Mouse (Mus musculus): Measurements from ENCODE around the gene Kcnj6. TPM values are rescaled to one million over a fixed set of nuclear protein-coding genes. Genes with fewer than 3 reads are reported as not detected.

The Kcnj6 gene
- polyA plus RNA-seq, 1 experiment from 2014 or later: 0.19 TPM

GRCm38 (mm10) chr16:94872614-94873272 lies 124.8 kb downstream of the Kcnj6 start:
- Histone ChIP-seq H3K9ac (ENCODE audit: low read length) (no peak overlapping the region), H3K36me3 (ENCODE audit: control insufficient read depth, insufficient read depth, low read length) (no peaks in the 10 kb centered on the region), H3K4me2 (ENCODE audit: low read depth, low read length) (no peak overlapping the region), H3K27ac (ENCODE audit: low read length) (no peak overlapping the region), H3K4me3 (replicated peaks; ENCODE audit: low read length) (no peak overlapping the region), H3K27me3 (ENCODE audit: control insufficient read depth, insufficient read depth, low read length) (no peaks in the 10 kb centered on the region), H3K9me3 (replicated peaks; ENCODE audit: control insufficient read depth, low read length) (no peaks in the 10 kb centered on the region), H3K4me1 (ENCODE audit: control insufficient read depth, insufficient read depth, low read length) (no peaks in the 10 kb centered on the region)
- ATAC-seq (ENCODE audit: insufficient read depth, low FRiP score): no peak
- 47% methylated on average over 9 of the region's 9 CpGs for WGBS

- 87% methylated on average over 5 of the region's 5 CpGs for WGBS
- Histone ChIP-seq H3K9ac (ENCODE audit: low read length) (no peak overlapping the region), H3K4me3 (replicated peaks; ENCODE audit: low read length) (no peak overlapping the region), H3K4me1 (ENCODE audit: control insufficient read depth, insufficient read depth, low read length) (no peaks in the 10 kb centered on the region), H3K36me3 (ENCODE audit: control insufficient read depth, insufficient read depth, low read length) (no peaks in the 10 kb centered on the region), H3K9me3 (replicated peaks; ENCODE audit: control insufficient read depth, low read length) (no peaks in the 10 kb centered on the region), H3K4me2 (ENCODE audit: low read depth, low read length) (no peak overlapping the region), H3K27ac (ENCODE audit: low read length) (no peak overlapping the region), H3K27me3 (ENCODE audit: control insufficient read depth, insufficient read depth, low read length) (no peaks in the 10 kb centered on the region)
- no peak for ATAC-seq (ENCODE audit: insufficient read depth, low FRiP score)
Measured at GRCm38 (mm10) chr16:94868354-94868753, 129.1 kb downstream of the Kcnj6 start.

- peak; percentile 64; the same call in 1 of the 2 replicates for ATAC-seq (ENCODE audit: insufficient read depth, low FRiP score)
- no peaks in the 10 kb centered on the region for H3K27me3 ChIP-seq (ENCODE audit: control insufficient read depth, insufficient read depth, low read length)
- H3K9ac ChIP-seq (ENCODE audit: low read length): no peak overlapping the region
- no peaks in the 10 kb centered on the region for H3K4me1 ChIP-seq (ENCODE audit: control insufficient read depth, insufficient read depth, low read length)
- H3K4me2 ChIP-seq (ENCODE audit: low read depth, low read length): no peak overlapping the region
- no peaks in the 10 kb centered on the region for H3K36me3 ChIP-seq (ENCODE audit: control insufficient read depth, insufficient read depth, low read length)
- 40% methylated on average over 14 of the region's 14 CpGs for WGBS
- H3K27ac ChIP-seq (ENCODE audit: low read length): no peak overlapping the region
- H3K4me3 ChIP-seq (replicated peaks; ENCODE audit: low read length): no peak overlapping the region
- no peaks in the 10 kb centered on the region for H3K9me3 ChIP-seq (replicated peaks; ENCODE audit: control insufficient read depth, low read length)
Measured at GRCm38 (mm10) chr16:94866300-94866956, 131.1 kb downstream of the Kcnj6 start.

- no peak overlapping the region for H3K9ac ChIP-seq (ENCODE audit: low read length)
- 88% methylated on average over 1 of the region's 1 CpGs for WGBS
- no peak overlapping the region for H3K27ac ChIP-seq (ENCODE audit: low read length)
- H3K4me1 ChIP-seq (ENCODE audit: control insufficient read depth, insufficient read depth, low read length): no peaks in the 10 kb centered on the region
- no peaks in the 10 kb centered on the region for H3K27me3 ChIP-seq (ENCODE audit: control insufficient read depth, insufficient read depth, low read length)
- no peaks in the 10 kb centered on the region for H3K9me3 ChIP-seq (replicated peaks; ENCODE audit: control insufficient read depth, low read length)
- ATAC-seq (ENCODE audit: insufficient read depth, low FRiP score): no peak
- H3K4me2 ChIP-seq (ENCODE audit: low read depth, low read length): no peak overlapping the region
- no peak overlapping the region for H3K4me3 ChIP-seq (replicated peaks; ENCODE audit: low read length)
- H3K36me3 ChIP-seq (ENCODE audit: control insufficient read depth, insufficient read depth, low read length): no peaks in the 10 kb centered on the region
Measured at GRCm38 (mm10) chr16:94865796-94866195, 131.7 kb downstream of the Kcnj6 start.

- no peaks in the 10 kb centered on the region for H3K9me3 ChIP-seq (replicated peaks; ENCODE audit: control insufficient read depth, low read length)
- no peak overlapping the region for H3K9ac ChIP-seq (ENCODE audit: low read length)
- H3K27me3 ChIP-seq (ENCODE audit: control insufficient read depth, insufficient read depth, low read length): no peaks in the 10 kb centered on the region
- H3K4me3 ChIP-seq (replicated peaks; ENCODE audit: low read length): no peak overlapping the region
- 88% methylated on average over 7 of the region's 7 CpGs for WGBS
- no peaks in the 10 kb centered on the region for H3K36me3 ChIP-seq (ENCODE audit: control insufficient read depth, insufficient read depth, low read length)
- no peak for ATAC-seq (ENCODE audit: insufficient read depth, low FRiP score)
- H3K27ac ChIP-seq (ENCODE audit: low read length): no peak overlapping the region
- H3K4me2 ChIP-seq (ENCODE audit: low read depth, low read length): no peak overlapping the region
- no peaks in the 10 kb centered on the region for H3K4me1 ChIP-seq (ENCODE audit: control insufficient read depth, insufficient read depth, low read length)
Measured at GRCm38 (mm10) chr16:94865101-94865500, 132.4 kb downstream of the Kcnj6 start.

- Histone ChIP-seq H3K4me2 (ENCODE audit: low read depth, low read length) (no peak overlapping the region), H3K4me3 (replicated peaks; ENCODE audit: low read length) (no peak overlapping the region), H3K4me1 (ENCODE audit: control insufficient read depth, insufficient read depth, low read length) (no peaks in the 10 kb centered on the region), H3K27me3 (ENCODE audit: control insufficient read depth, insufficient read depth, low read length) (no peaks in the 10 kb centered on the region), H3K27ac (ENCODE audit: low read length) (no peak overlapping the region), H3K36me3 (ENCODE audit: control insufficient read depth, insufficient read depth, low read length) (no peaks in the 10 kb centered on the region), H3K9me3 (replicated peaks; ENCODE audit: control insufficient read depth, low read length) (no peaks in the 10 kb centered on the region), H3K9ac (ENCODE audit: low read length) (no peak overlapping the region)
- ATAC-seq (ENCODE audit: insufficient read depth, low FRiP score): no peak
- WGBS: 85% methylated on average over 5 of the region's 5 CpGs
Measured at GRCm38 (mm10) chr16:94863475-94863874, 134.0 kb downstream of the Kcnj6 start.

- Histone ChIP-seq H3K27me3 (ENCODE audit: control insufficient read depth, insufficient read depth, low read length) (no peaks in the 10 kb centered on the region), H3K4me3 (replicated peaks; ENCODE audit: low read length) (no peak overlapping the region), H3K9me3 (replicated peaks; ENCODE audit: control insufficient read depth, low read length) (no peaks in the 10 kb centered on the region), H3K4me2 (ENCODE audit: low read depth, low read length) (no peak overlapping the region), H3K36me3 (ENCODE audit: control insufficient read depth, insufficient read depth, low read length) (no peaks in the 10 kb centered on the region), H3K4me1 (ENCODE audit: control insufficient read depth, insufficient read depth, low read length) (no peaks in the 10 kb centered on the region), H3K27ac (ENCODE audit: low read length) (no peak overlapping the region), H3K9ac (ENCODE audit: low read length) (no peak overlapping the region)
- 85% methylated on average over 5 of the region's 5 CpGs for WGBS
- ATAC-seq (ENCODE audit: insufficient read depth, low FRiP score): no peak
Measured at GRCm38 (mm10) chr16:94855990-94856389, 141.5 kb downstream of the Kcnj6 start.

- Histone ChIP-seq H3K4me3 (replicated peaks; ENCODE audit: low read length) (no peak overlapping the region), H3K9ac (ENCODE audit: low read length) (0 out of 2 replicates have a peak overlapping the region, but pooled peaks have one; percentile 3), H3K4me2 (ENCODE audit: low read depth, low read length) (no peak overlapping the region), H3K36me3 (ENCODE audit: control insufficient read depth, insufficient read depth, low read length) (no peaks in the 10 kb centered on the region), H3K27me3 (ENCODE audit: control insufficient read depth, insufficient read depth, low read length) (no peaks in the 10 kb centered on the region), H3K27ac (ENCODE audit: low read length) (0 out of 2 replicates have a peak overlapping the region, but pooled peaks have one; percentile 8), H3K4me1 (ENCODE audit: control insufficient read depth, insufficient read depth, low read length) (no peaks in the 10 kb centered on the region), H3K9me3 (replicated peaks; ENCODE audit: control insufficient read depth, low read length) (no peaks in the 10 kb centered on the region)
- 55% methylated on average over 19 of the region's 19 CpGs for WGBS
- peak; percentile 42; the same call in 1 of the 2 replicates for ATAC-seq (ENCODE audit: insufficient read depth, low FRiP score)
Measured at GRCm38 (mm10) chr16:94852407-94853160, 144.9 kb downstream of the Kcnj6 start.

GRCm38 (mm10) chr16:94850393-94850792 lies 147.1 kb downstream of the Kcnj6 start:
- WGBS: 47% methylated on average over 14 of the region's 14 CpGs
- H3K4me2 ChIP-seq (ENCODE audit: low read depth, low read length): no peak overlapping the region
- H3K4me3 ChIP-seq (replicated peaks; ENCODE audit: low read length): no peak overlapping the region
- H3K27ac ChIP-seq (ENCODE audit: low read length): no peak overlapping the region
- no peaks in the 10 kb centered on the region for H3K4me1 ChIP-seq (ENCODE audit: control insufficient read depth, insufficient read depth, low read length)
- no peaks in the 10 kb centered on the region for H3K9me3 ChIP-seq (replicated peaks; ENCODE audit: control insufficient read depth, low read length)
- no peaks in the 10 kb centered on the region for H3K36me3 ChIP-seq (ENCODE audit: control insufficient read depth, insufficient read depth, low read length)
- ATAC-seq (ENCODE audit: insufficient read depth, low FRiP score): no peak
- no peak overlapping the region for H3K9ac ChIP-seq (ENCODE audit: low read length)
- no peaks in the 10 kb centered on the region for H3K27me3 ChIP-seq (ENCODE audit: control insufficient read depth, insufficient read depth, low read length)
